Mouse (Mus musculus) frontal cortex, adult (tissue): ENCODE data around the gene Thbd.

Experiments used
- ATAC-seq: cut with Nextera tagmentation; 2 replicates; pipeline ENCODE4 v1.9.2; 2017; ENCODE audit warnings: mild to moderate bottlenecking, moderate library complexity, mixed read lengths; ENCODE audit not compliant: low TSS enrichment

Gene Thbd

GRCm38 (mm10) chr2:148421706-148422105 lies 13.7 kb upstream of the Thbd start:
- peak; percentile 52; the same call in 1 of the 2 replicates for ATAC-seq

DNA sequence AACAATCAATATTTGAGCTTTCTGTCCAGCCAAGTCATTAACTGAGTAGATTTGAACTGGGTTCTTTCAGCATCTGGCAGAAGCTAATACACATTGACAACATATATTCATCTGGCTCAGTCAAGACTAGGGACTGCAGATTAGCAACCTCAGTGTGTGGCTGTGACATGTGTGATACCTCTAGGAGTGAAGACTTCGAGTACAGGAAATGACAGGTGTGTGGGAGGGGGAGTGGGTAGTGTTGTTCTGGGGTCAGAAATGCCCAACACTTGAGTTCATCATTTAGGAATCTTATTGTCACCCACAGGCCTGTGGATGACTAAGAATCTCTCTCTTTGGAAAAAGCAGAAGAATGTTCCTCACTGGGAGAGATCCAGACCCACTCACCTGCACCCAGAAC lies 13.1 kb upstream of the Thbd start:
- no peak for ATAC-seq

GRCm38 (mm10) chr2:148419776-148420175 lies 11.8 kb upstream of the Thbd start:
- ATAC-seq: no peak

GRCm38 (mm10) chr2:148419151-148419550 lies 11.2 kb upstream of the Thbd start:
- ATAC-seq: no peak

- ATAC-seq: no peak
Measured at GRCm38 (mm10) chr2:148409821-148410220, 1.8 kb upstream of the Thbd start.

DNA sequence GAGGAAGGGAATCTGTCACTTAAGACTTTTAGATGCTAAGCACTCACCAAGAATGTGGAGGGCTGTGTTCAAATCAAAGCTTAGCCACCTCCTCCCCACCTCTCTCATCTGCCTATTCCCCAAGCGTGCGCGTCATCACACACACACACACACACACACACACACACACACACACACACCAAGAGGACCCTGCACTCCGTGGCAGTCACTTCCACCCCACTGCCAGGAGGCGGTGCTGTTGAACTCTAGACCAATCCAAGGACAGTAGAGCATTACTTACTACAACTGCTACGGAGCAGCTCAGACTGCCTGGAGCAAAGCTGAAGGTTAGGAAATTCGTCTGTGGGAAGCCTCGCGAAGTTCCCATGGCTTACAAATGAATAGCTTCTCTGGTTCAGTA lies 1.2 kb upstream of the Thbd start:
- ATAC-seq: peak; percentile 88

GRCm38 (mm10) chr2:148408761-148409120 lies 753 bp upstream of the Thbd start:
- no peak for ATAC-seq

DNA sequence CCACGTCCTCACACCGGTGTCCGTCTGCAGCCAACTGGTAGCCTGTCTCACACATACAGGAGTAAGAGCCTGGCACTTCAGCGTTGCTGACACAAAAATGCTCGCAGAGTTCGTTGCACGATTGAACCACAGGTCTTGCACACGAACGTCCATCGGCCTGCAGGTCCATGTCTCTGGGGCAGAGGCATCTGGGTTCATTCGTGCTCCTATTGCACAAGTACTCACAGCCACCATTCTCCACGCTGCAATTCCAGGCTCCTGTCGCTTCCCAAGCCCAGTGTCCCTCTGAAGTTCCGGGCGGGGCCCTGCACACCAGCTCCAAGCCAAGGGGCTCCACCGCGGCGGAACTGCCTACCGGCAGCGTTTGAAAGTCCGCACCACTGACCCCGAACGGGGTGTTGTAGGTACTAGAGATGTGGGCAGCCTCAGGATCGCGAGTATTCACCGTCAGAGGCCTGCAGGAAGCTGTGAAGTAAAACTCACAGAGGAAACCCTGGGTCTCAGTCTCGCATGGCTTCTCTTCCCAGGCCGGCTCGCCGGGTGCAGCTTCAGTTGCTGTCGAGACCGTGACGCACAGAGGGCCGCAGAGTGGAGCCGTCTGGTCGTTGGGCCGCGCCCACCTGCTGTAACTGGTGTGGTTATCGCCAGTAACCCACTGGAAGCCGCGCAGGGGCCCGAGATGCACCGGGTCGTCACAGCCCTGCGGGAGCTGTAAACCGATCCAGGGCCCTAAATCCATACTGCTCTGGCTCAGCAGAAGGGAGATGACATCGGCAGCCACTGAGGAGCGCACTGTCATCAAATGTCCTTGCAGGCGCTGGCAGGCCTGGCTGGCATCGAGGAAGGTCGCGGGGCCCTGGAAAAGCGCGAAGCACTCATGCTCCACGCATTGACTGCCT lies 768 bp downstream of the Thbd start:
- ATAC-seq: no peak

DNA sequence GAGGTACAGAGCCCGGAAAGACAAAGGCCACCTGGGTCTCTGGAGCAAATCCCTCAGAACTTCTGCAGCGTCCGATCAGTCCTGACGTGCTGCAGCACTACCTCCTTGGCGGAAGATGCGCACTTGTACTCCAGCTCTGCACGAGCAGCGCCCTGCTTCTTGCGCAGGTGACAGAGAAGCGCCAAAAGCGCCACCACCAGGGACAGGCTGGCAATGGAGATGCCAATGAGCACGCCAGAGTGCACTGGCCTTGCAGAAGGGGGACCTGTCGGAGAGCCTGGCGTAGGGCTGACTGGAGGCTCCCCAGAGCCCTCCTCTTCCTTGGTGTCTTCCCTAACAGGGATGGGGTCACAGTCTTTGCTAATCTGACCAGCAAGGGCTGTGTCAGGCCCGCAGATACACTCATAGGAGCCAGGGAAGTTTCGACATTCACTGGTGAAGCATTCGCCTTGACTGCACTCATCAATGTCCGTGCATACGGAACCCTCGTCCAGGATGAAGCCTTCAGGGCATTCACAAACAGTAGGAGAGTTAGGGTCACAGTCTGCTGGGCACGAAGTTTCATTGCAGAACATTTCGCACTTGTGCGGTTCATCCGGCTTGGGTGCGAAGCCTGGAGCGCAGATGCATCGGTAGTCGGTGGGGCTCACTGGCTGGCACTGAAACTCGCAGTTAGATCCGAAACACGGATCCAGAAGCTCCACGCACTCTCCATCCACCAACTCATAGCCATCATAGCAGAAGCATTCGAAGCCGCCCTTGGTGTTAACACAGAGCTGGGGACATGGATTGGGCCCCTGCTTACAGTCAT lies 1.6 kb downstream of the Thbd start:
- ATAC-seq: peak; percentile 55; the same call in 1 of the 2 replicates

- no peak for ATAC-seq
Measured at GRCm38 (mm10) chr2:148404906-148405305, 3.1 kb downstream of the Thbd start.

DNA sequence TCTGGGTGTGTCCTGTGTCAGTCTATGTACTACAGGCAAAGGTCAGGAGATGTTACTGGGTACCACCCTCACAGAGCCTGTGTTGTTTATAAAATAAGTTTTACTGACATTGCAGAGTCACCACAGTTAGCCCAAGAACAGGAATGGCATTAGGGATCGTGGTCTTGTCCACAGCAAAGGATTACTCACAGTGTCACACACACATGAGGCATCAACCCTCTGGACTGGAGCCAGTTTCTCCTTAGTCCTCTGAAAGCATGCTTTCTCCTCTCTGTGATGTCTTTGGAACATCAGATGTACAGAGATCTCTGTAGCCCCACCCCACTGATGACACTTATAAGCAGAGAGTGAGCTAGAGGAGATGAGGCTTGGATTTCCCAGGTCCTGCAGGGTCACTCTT lies 5.8 kb downstream of the Thbd start:
- no peak for ATAC-seq

DNA sequence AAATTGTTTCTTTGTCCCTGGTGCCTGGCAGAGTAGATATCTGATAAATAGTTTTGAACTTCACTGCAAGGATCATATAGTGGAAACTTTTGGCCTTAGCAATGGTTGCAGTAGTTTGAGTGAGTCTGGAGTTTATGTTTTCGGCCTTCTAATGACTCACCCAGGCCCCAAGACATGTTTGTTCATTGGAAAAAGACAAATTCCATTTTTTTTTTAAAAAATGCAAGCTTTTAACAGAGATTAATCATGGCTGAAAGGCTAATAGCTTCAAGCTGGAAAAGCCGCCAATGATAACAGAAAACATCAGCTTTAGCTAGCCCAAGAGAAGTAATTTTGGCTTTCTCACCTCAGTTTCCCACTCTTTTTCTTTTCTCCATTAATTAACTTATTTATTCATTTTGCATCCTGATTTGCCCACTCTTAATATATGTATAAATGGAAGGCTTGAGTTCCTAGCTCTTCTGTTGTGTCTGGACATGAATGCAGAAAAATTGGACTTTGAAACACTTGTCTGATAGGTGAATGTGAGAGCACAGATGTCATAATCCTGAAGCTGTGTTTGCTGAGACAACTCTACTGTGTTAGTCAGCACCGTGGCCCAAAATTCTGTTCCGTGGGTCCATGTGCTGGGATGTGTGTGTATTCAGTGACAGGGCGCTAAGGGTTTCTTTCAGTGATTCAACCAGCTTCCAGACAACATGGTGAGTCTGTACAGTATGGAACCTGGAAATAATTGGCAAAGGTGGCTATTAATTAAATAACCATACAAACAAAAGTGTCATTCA lies 8.9 kb downstream of the Thbd start:
- no peak for ATAC-seq

- no peak for ATAC-seq
Measured at GRCm38 (mm10) chr2:148397784-148398100, 10.2 kb downstream of the Thbd start.

- ATAC-seq: peak; percentile 39
Measured at GRCm38 (mm10) chr2:148397015-148397783, 10.8 kb downstream of the Thbd start.

DNA sequence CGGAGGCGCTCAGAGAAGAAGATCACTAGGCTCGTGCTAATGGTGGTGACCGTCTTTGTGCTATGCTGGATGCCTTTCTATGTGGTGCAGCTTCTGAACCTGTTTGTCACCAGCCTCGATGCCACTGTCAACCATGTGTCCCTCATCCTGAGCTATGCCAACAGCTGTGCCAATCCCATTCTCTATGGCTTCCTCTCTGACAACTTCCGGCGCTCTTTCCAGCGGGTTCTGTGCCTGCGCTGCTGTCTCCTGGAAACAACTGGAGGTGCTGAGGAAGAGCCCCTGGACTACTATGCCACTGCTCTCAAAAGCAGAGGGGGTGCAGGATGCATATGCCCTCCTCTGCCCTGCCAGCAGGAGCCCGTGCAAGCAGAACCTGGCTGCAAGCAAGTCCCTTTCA lies 11.8 kb downstream of the Thbd start:
- ATAC-seq: peak; percentile 30

- ATAC-seq: peak; percentile 60
Measured at GRCm38 (mm10) chr2:148395131-148396051, 12.6 kb downstream of the Thbd start, which contains the start of gene Sstr4. Gene Sstr4 (plus strand): TSS chr2:148395344.

DNA sequence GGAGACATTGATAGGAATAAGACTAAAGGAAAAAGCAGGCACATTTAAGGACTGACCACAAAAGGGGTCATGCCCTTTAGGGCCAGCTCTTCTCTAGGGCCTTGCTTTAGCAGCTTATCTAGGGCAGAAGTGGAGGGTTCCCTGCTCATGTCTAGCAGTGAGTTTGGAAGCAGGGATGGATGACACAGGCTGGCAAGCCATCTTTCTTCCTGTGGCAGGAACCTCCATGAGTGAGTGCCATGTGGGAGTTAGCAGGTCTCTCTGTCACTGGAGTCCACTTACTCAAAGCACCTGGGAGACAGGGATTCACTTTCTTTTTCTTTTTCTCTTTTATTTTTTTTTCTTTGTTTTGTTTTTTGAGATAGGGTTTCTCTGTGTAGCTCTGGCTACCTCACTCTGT lies 14.1 kb downstream of the Thbd start:
- ATAC-seq: no peak

GRCm38 (mm10) chr2:148393149-148393548 lies 14.8 kb downstream of the Thbd start:
- ATAC-seq: no peak

DNA sequence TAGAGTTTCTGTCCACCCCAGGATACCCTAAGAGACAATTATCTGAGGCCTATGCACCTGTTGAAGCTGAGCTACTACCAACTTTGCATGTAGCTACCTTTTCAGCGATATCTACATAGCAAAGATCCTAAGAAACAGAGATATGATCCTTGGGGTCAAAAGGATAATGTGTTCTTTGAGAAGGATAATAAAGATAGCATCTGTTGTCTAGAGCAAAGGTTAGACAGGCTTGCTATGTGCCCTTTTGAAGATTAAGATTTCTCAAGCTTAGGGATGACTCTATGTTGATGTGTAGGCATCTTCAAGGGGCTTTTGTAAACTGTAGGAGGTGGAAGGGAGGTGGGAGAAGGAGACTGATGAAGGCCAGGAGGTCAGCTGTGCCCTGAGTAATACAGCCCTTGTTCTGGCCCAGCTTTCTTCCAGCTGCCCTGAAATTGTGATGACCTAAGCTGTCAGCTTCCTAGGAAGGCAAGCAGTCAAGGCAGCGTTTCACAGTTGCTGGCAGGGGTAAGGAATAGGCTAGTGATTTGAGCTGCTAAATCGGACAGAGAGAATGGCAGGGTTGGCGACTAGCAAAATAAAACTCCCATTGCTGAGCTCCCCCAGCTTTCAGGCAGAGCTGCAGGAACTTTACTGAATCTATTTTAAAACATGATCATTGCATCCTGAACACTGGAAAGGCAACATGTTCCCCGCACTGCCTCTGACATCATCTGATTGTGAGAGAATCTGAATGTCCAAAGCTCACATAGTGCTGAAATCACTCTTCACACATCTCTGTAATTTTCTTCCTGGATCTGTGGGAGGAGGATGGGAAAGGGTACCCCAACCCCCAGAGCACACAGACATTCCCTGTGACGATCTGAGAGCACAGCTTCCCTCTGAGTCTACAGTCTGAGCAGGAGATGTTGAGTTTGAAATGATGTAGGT lies 20.1 kb downstream of the Thbd start:
- ATAC-seq: peak; percentile 90
